Mouse (Mus musculus) forebrain, embryonic 16.5 days (tissue): ENCODE results near the gene Lrrc39. TPM values are rescaled to one million over a fixed set of nuclear protein-coding genes. Genes with fewer than 3 reads are reported as not detected.

Experiments used
- ATAC-seq: fragments of 200-750 bp; cut with Nextera tagmentation; 2 replicates; pipeline ENCODE4 v1.8.0; 2017; ENCODE audit warnings: mild to moderate bottlenecking, moderate library complexity
- H3K27ac ChIP-seq: fragments of 300-500 bp; sonication (generic); 2 replicates; pipeline ENCODE4 v1.5.1; 2014; ENCODE audit warnings: low read length, control low read depth
- H3K27me3 ChIP-seq: fragments of 300-500 bp; sonication (generic); replicated peaks from 2 replicates; pipeline ENCODE4 v1.6.1; 2014; ENCODE audit warnings: low read length; ENCODE audit not compliant: control insufficient read depth, insufficient read depth
- H3K36me3 ChIP-seq: fragments of 300-500 bp; sonication (generic); 2 replicates; pipeline ENCODE4 v1.6.1; 2014; ENCODE audit not compliant: control insufficient read depth, insufficient read depth
- H3K4me1 ChIP-seq: fragments of 300-500 bp; sonication (generic); replicated peaks from 2 replicates; pipeline ENCODE4 v1.6.1; 2014; ENCODE audit warnings: low read length; ENCODE audit not compliant: control insufficient read depth, insufficient read depth
- H3K4me2 ChIP-seq: fragments of 300-500 bp; sonication (generic); 2 replicates; pipeline ENCODE4 v1.6.1; 2014; ENCODE audit warnings: mild to moderate bottlenecking, low read length, control low read depth
- H3K4me3 ChIP-seq: fragments of 300-500 bp; sonication (generic); replicated peaks from 2 replicates; pipeline ENCODE4 v1.5.1; 2014; ENCODE audit warnings: mild to moderate bottlenecking, low read length, control low read depth
- H3K9ac ChIP-seq: fragments of 300-500 bp; sonication (generic); replicated peaks from 2 replicates; pipeline ENCODE4 v1.6.1; 2014; ENCODE audit warnings: low read depth, low read length, control low read depth
- H3K9me3 ChIP-seq: fragments of 300-500 bp; sonication (generic); 2 replicates; pipeline ENCODE4 v1.6.1; 2016; ENCODE audit warnings: low read length; ENCODE audit not compliant: control insufficient read depth
- WGBS: fragments of 180-500 bp; shearing (Covaris S2); extraction: QIAGEN DNeasy Blood & Tissue Kit; methylation state at CpG from one replicate; pipeline ENCODE4 v1.1.7; 2014; 5-methylcytosine and 5-hydroxymethylcytosine counted together
- polyA plus RNA-seq: library from polyadenylated mRNA; unstranded; fragments of >200 nt; fragmentation: Nextera tagmentation; extraction: Ambion mirVana; gene quantifications from 2 replicates; pipeline ENCODE4 v1.2.1, GENCODE M21; 2015

Lrrc39 gene
- polyA plus RNA-seq = 0.29 and 0.42 TPM in 2 replicates

GRCm38 (mm10) chr3:116562408-116563094 is at the start of gene Lrrc39:
Lrrc39 (plus strand) TSS chr3:116562973.
- H3K9ac ChIP-seq = no peak within 1 kb of the TSS
- 87% methylated on average over 7 of the region's 7 CpGs for WGBS
- H3K4me2 ChIP-seq = no peak within 1 kb of the TSS

GRCm38 (mm10) chr3:116520141-116520761 is 42.5 kb upstream of the Lrrc39 start:
- Histone ChIP-seq H3K27ac (no peak overlapping the region), H3K9ac (no peak overlapping the region), H3K4me2 (no peak overlapping the region), H3K4me3 (no peak overlapping the region), H3K9me3 (no peaks in the 10 kb centered on the region), H3K4me1 (no peaks in the 10 kb centered on the region), H3K36me3 (no peaks in the 10 kb centered on the region), H3K27me3 (no peaks in the 10 kb centered on the region)
- 78% methylated on average over 12 of the region's 12 CpGs for WGBS
- no peak for ATAC-seq

More at GRCm38 (mm10) chr3:116562408-116563094, at the start of gene Lrrc39:
- Histone ChIP-seq H3K4me1 (no peaks in the 10 kb centered on the region), H3K36me3 (no peaks in the 10 kb centered on the region), H3K9me3 (no peaks in the 10 kb centered on the region), H3K4me3 (no peak within 1 kb of the TSS), H3K27ac (no peak within 1 kb of the TSS), H3K27me3 (no peaks in the 10 kb centered on the region)
- no peak for ATAC-seq

- Histone ChIP-seq H3K27me3 (no peaks in the 10 kb centered on the region), H3K36me3 (peaks cover 2% of the 10 kb centered on the region; the same call in 1 of the 2 replicates), H3K9me3 (no peaks in the 10 kb centered on the region), H3K4me3 (no peak overlapping the region), H3K4me1 (no peaks in the 10 kb centered on the region), H3K27ac (no peak overlapping the region), H3K9ac (no peak overlapping the region), H3K4me2 (no peak overlapping the region)
- no peak for ATAC-seq
- WGBS = 86% methylated on average over 2 of the region's 5 CpGs
Measured at GRCm38 (mm10) chr3:116529741-116530140, 33.0 kb upstream of the Lrrc39 start.

GRCm38 (mm10) chr3:116530826-116531225 is 31.9 kb upstream of the Lrrc39 start:
- H3K27ac ChIP-seq = no peak overlapping the region
- H3K4me3 ChIP-seq = no peak overlapping the region
- no peak overlapping the region for H3K4me2 ChIP-seq
- peaks cover 4% of the 10 kb centered on the region for H3K36me3 ChIP-seq
- H3K4me1 ChIP-seq = no peaks in the 10 kb centered on the region
- H3K9me3 ChIP-seq = no peaks in the 10 kb centered on the region
- no peak for ATAC-seq
- WGBS = 61% methylated on average over 4 of the region's 4 CpGs
- H3K27me3 ChIP-seq = no peaks in the 10 kb centered on the region
- H3K9ac ChIP-seq = no peak overlapping the region

GRCm38 (mm10) chr3:116536428-116537199 is 26.2 kb upstream of the Lrrc39 start:
- no peaks in the 10 kb centered on the region for H3K27me3 ChIP-seq
- H3K4me3 ChIP-seq = no peak overlapping the region
- no peak overlapping the region for H3K4me2 ChIP-seq
- no peaks in the 10 kb centered on the region for H3K9me3 ChIP-seq
- ATAC-seq = no peak
- H3K4me1 ChIP-seq = no peaks in the 10 kb centered on the region
- no peak overlapping the region for H3K27ac ChIP-seq
- no peak overlapping the region for H3K9ac ChIP-seq
- peaks cover 15% of the 10 kb centered on the region for H3K36me3 ChIP-seq
- 76% methylated on average over 16 of the region's 16 CpGs for WGBS

GRCm38 (mm10) chr3:116537200-116537573 is 25.6 kb upstream of the Lrrc39 start:
- no peaks in the 10 kb centered on the region for H3K9me3 ChIP-seq
- ATAC-seq = no peak

GRCm38 (mm10) chr3:116542070-116542469 is 20.7 kb upstream of the Lrrc39 start:
- no peak for ATAC-seq
- Histone ChIP-seq H3K4me3 (no peak overlapping the region), H3K9ac (no peak overlapping the region), H3K27me3 (no peaks in the 10 kb centered on the region), H3K27ac (no peak overlapping the region), H3K4me1 (no peaks in the 10 kb centered on the region), H3K36me3 (peaks cover 17% of the 10 kb centered on the region), H3K4me2 (no peak overlapping the region), H3K9me3 (no peaks in the 10 kb centered on the region)
- WGBS = 94% methylated on average over 2 of the region's 2 CpGs

More at GRCm38 (mm10) chr3:116537200-116537573, 25.6 kb upstream of the Lrrc39 start:
- Histone ChIP-seq H3K27ac (no peak overlapping the region), H3K4me2 (no peak overlapping the region), H3K36me3 (peaks cover 15% of the 10 kb centered on the region), H3K4me3 (no peak overlapping the region), H3K4me1 (no peaks in the 10 kb centered on the region), H3K27me3 (no peaks in the 10 kb centered on the region), H3K9ac (no peak overlapping the region)
- WGBS = 60% methylated on average over 6 of the region's 6 CpGs

GRCm38 (mm10) chr3:116542532-116542931 is 20.2 kb upstream of the Lrrc39 start:
- WGBS = 93% methylated on average over 3 of the region's 3 CpGs
- ATAC-seq = no peak
- H3K27ac ChIP-seq = no peak overlapping the region

GRCm38 (mm10) chr3:116547430-116547829 is 15.3 kb upstream of the Lrrc39 start:
- ATAC-seq = no peak
- no peak overlapping the region for H3K4me2 ChIP-seq
- no peaks in the 10 kb centered on the region for H3K9me3 ChIP-seq
- no peak overlapping the region for H3K27ac ChIP-seq
- H3K27me3 ChIP-seq = no peaks in the 10 kb centered on the region
- H3K9ac ChIP-seq = no peak overlapping the region
- no peaks in the 10 kb centered on the region for H3K4me1 ChIP-seq
- WGBS = 92% methylated on average over 5 of the region's 5 CpGs
- peaks cover 7% of the 10 kb centered on the region for H3K36me3 ChIP-seq
- H3K4me3 ChIP-seq = no peak overlapping the region

More at GRCm38 (mm10) chr3:116542532-116542931, 20.2 kb upstream of the Lrrc39 start:
- Histone ChIP-seq H3K4me1 (no peaks in the 10 kb centered on the region), H3K9ac (no peak overlapping the region), H3K27me3 (no peaks in the 10 kb centered on the region), H3K9me3 (no peaks in the 10 kb centered on the region), H3K36me3 (peaks cover 17% of the 10 kb centered on the region), H3K4me3 (no peak overlapping the region), H3K4me2 (no peak overlapping the region)
